Mouse (Mus musculus) cerebellum, adult 2 months (tissue): Measurements from ENCODE around the gene Abhd14b.

Source experiments
- CTCF ChIP-seq: fragments of 200-500 bp; IDR thresholded peaks from 2 replicates; pipeline ENCODE4 v1.5.1; 2011; ENCODE audit warnings: low read depth, mild to moderate bottlenecking, control low read depth, low read length, moderate library complexity, borderline replicate concordance; ENCODE audit not compliant: insufficient read depth
- POLR2A ChIP-seq: fragments of 200-500 bp; IDR thresholded peaks from 2 replicates; pipeline ENCODE4 v1.6.1; 2011; ENCODE audit warnings: low read length, control low read depth, borderline replicate concordance; ENCODE audit not compliant: insufficient read depth

- no peak for TF ChIP-seq CTCF
- TF ChIP-seq POLR2A: no peak
Observed at GRCm38 (mm10) chr9:106485076-106485475, 37.8 kb downstream of the Abhd14b start.
